Mouse (Mus musculus) intestine, postnatal 0 days (tissue): ENCODE results near the gene Tsga10ip. TPM values are rescaled to one million over a fixed set of nuclear protein-coding genes. Genes with fewer than 3 reads are reported as not detected.

Experiments
- ATAC-seq: fragments of 200-750 bp; cut with Nextera tagmentation; 2 replicates; pipeline ENCODE4 v1.8.0; 2017; ENCODE audit warnings: mild to moderate bottlenecking, moderate TSS enrichment, moderate library complexity
- H3K27ac ChIP-seq: fragments of 300-500 bp; sonication (generic); 2 replicates; pipeline ENCODE4 v1.5.1; 2014; ENCODE audit warnings: mild to moderate bottlenecking, low read depth, low read length, moderate library complexity
- H3K27me3 ChIP-seq: fragments of 300-500 bp; sonication (generic); replicated peaks from 2 replicates; pipeline ENCODE4 v1.6.1; 2014; ENCODE audit warnings: low read length, mixed read lengths; ENCODE audit not compliant: control insufficient read depth, insufficient read depth
- H3K36me3 ChIP-seq: fragments of 300-500 bp; sonication (generic); 2 replicates; pipeline ENCODE4 v1.6.1; 2014; ENCODE audit warnings: mild to moderate bottlenecking, moderate library complexity; ENCODE audit not compliant: control insufficient read depth, insufficient read depth
- H3K4me1 ChIP-seq: fragments of 300-500 bp; sonication (generic); replicated peaks from 2 replicates; pipeline ENCODE4 v1.6.1; 2014; ENCODE audit warnings: antibody characterized with exemption, low read length, mixed read lengths; ENCODE audit not compliant: control insufficient read depth, insufficient read depth
- H3K4me2 ChIP-seq: fragments of 300-500 bp; sonication (generic); replicated peaks from 2 replicates; pipeline ENCODE4 v1.6.1; 2014; ENCODE audit warnings: low read depth, mild to moderate bottlenecking, moderate library complexity
- H3K4me3 ChIP-seq: fragments of 300-500 bp; sonication (generic); 2 replicates; pipeline ENCODE4 v1.5.1; 2014; ENCODE audit warnings: low read depth, low read length
- H3K9ac ChIP-seq: fragments of 300-500 bp; sonication (generic); 2 replicates; pipeline ENCODE4 v1.6.1; 2014; ENCODE audit warnings: mild to moderate bottlenecking, low read depth, low read length
- H3K9me3 ChIP-seq: fragments of 300-500 bp; sonication (generic); 2 replicates; pipeline ENCODE4 v1.6.1; 2016; ENCODE audit warnings: mixed run types; ENCODE audit not compliant: control insufficient read depth
- CTCF ChIP-seq: sonication (generic); IDR thresholded peaks from 2 replicates; pipeline ENCODE4 v1.5.1; 2016; ENCODE audit warnings: low read depth, mild to moderate bottlenecking, control low read depth, antibody characterized with exemption, moderate library complexity
- WGBS: fragments of 180-500 bp; shearing (Covaris S2); extraction: QIAGEN DNeasy Blood & Tissue Kit; methylation state at CpG from one replicate; pipeline ENCODE4 v1.1.7; 2014; 5-methylcytosine and 5-hydroxymethylcytosine counted together
- polyA plus RNA-seq: library from polyadenylated mRNA; unstranded; fragments of >200 nt; fragmentation: Nextera tagmentation; extraction: Ambion mirVana; gene quantifications from 2 replicates; pipeline ENCODE4 v1.2.1, GENCODE M21; 2015

Tsga10ip gene
- polyA plus RNA-seq, 1 experiment from 2014 or later: 0.27 TPM

DNA sequence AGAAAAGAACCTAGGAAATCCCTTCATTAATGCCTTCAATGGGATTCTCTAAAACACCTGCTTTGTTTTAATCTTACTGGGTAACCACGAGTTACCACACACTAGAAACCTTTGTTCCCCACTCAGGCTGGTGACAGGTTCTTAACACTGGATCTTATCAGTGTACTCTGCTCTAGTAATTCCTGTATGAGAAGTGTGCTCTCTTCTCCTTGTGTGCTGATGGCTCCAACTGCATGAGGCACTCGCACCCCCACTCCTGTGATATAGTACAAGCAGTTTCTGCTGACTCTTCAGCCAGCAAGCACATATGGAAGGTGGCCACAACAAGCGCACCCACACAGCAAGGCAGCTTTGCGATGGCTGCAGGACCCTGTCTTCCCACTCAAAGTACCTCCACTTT lies 28.1 kb downstream of the Tsga10ip start:
- H3K9ac ChIP-seq: 0 out of 2 replicates have a peak overlapping the region, but pooled peaks have one; percentile 31
- no peak for TF ChIP-seq CTCF
- H3K4me1 ChIP-seq: no peaks in the 10 kb centered on the region; the same call in 1 of the 2 replicates
- no peak overlapping the region for H3K4me2 ChIP-seq
- H3K36me3 ChIP-seq: peaks cover 44% of the 10 kb centered on the region
- H3K27me3 ChIP-seq: no peaks in the 10 kb centered on the region
- peak; percentile 89 for ATAC-seq
- peak overlapping the region; percentile 95 for H3K27ac ChIP-seq
- WGBS: 51% methylated on average over 4 of the region's 4 CpGs
- H3K9me3 ChIP-seq: no peaks in the 10 kb centered on the region
- no peak overlapping the region for H3K4me3 ChIP-seq

- Histone ChIP-seq H3K36me3 (peaks cover 44% of the 10 kb centered on the region), H3K27me3 (no peaks in the 10 kb centered on the region), H3K9ac (no peak overlapping the region), H3K4me1 (peaks cover 4% of the 10 kb centered on the region; the same call in 1 of the 2 replicates), H3K4me2 (no peak overlapping the region), H3K4me3 (no peak overlapping the region), H3K9me3 (no peaks in the 10 kb centered on the region), H3K27ac (no peak overlapping the region)
- no peak for TF ChIP-seq CTCF
- whole genome bisulfite sequencing: 94% methylated on average over 7 of the region's 7 CpGs
- ATAC-seq: no peak
Observed at GRCm38 (mm10) chr19:5372724-5373123, 29.6 kb downstream of the Tsga10ip start.

GRCm38 (mm10) chr19:5370932-5371331 lies 31.4 kb downstream of the Tsga10ip start:
- Histone ChIP-seq H3K9ac (no peak overlapping the region), H3K4me3 (no peak overlapping the region), H3K27me3 (no peaks in the 10 kb centered on the region), H3K4me1 (peaks cover 4% of the 10 kb centered on the region; the same call in 1 of the 2 replicates), H3K4me2 (no peak overlapping the region), H3K9me3 (no peaks in the 10 kb centered on the region), H3K27ac (no peak overlapping the region), H3K36me3 (peaks cover 43% of the 10 kb centered on the region)
- peak; percentile 66 for TF ChIP-seq CTCF
- WGBS: 88% methylated on average over 3 of the region's 3 CpGs
- ATAC-seq: no peak

DNA sequence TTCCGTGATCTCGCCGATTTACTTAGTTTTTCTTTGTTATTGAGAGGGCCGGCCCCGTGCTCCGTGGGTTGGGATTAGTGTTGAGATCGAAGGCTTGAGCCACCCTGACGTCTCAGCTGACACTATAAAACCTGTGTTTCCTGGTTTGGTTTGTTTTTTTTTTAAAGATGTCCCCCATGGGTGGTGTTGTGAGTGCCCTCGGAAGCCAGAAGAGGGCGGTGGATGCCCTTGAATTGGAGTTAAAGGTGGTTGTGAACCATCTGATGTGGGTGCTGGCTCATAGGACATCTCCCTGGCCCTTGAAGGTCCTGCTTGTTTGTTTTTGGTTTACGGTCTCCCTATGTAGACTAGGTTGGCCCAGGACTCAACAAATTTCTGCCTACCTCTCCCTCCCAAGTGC lies 34.9 kb downstream of the Tsga10ip start:
- Histone ChIP-seq H3K9ac (peak overlapping the region; percentile 84), H3K27me3 (no peaks in the 10 kb centered on the region), H3K27ac (peak overlapping the region; percentile 97), H3K9me3 (no peaks in the 10 kb centered on the region), H3K36me3 (peaks cover 50% of the 10 kb centered on the region), H3K4me3 (peak overlapping the region; percentile 95), H3K4me1 (peaks cover 6% of the 10 kb centered on the region; the same call in 1 of the 2 replicates), H3K4me2 (peak overlapping the region; percentile 89)
- WGBS: 6% methylated on average over 11 of the region's 11 CpGs
- no peak for ATAC-seq
- peak; percentile 67 for TF ChIP-seq CTCF

DNA sequence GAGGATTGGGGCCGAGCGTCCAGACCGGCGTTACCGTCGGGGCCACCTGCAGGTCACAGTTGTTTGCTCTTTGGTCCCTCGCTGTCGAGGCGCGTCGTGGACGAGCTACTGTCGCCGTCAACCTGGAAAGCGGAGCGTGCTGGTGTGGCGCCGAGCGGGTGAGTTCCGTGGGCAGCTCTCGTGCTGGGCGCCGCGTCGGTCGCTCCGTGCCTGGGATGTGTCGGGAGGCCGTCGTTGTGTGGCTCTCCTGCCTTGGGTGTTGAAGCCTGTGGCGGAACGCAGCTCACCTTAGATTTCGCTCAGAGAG lies 35.3 kb downstream of the Tsga10ip start, which contains the start of gene Banf1:
Gene Banf1 (minus strand): TSS at position 116 of the 307 bp plus-strand sequence.
- peak; percentile 2; the same call in 1 of the 2 replicates for ATAC-seq
- H3K36me3 ChIP-seq: peaks cover 46% of the 10 kb centered on the region
- 0% methylated on average over 33 of the region's 33 CpGs for WGBS

GRCm38 (mm10) chr19:5366175-5367052 lies 35.9 kb downstream of the Tsga10ip start, which contains the start of gene Eif1ad:
Eif1ad (plus strand) TSS chr19:5366741.
- Histone ChIP-seq H3K27ac (peak within 1 kb of the TSS; percentile 97), H3K9ac (peak within 1 kb of the TSS; percentile 84), H3K4me2 (peak within 1 kb of the TSS; percentile 89), H3K36me3 (peaks cover 42% of the 10 kb centered on the region), H3K4me3 (peak within 1 kb of the TSS; percentile 95), H3K9me3 (no peaks in the 10 kb centered on the region), H3K27me3 (no peaks in the 10 kb centered on the region), H3K4me1 (peaks cover 6% of the 10 kb centered on the region; the same call in 1 of the 2 replicates)
- peak; percentile 52 for TF ChIP-seq CTCF
- WGBS: under 1% methylated on average over 85 of the region's 92 CpGs
- ATAC-seq: peak; percentile 92

More for the DNA sequence above, 35.3 kb downstream of the Tsga10ip start, which contains the start of gene Banf1:
- H3K27me3 ChIP-seq: no peaks in the 10 kb centered on the region
- H3K9me3 ChIP-seq: no peaks in the 10 kb centered on the region
- H3K9ac ChIP-seq: peak within 1 kb of the TSS; percentile 84
- no peak for TF ChIP-seq CTCF
- peak within 1 kb of the TSS; percentile 89 for H3K4me2 ChIP-seq
- peaks cover 6% of the 10 kb centered on the region; the same call in 1 of the 2 replicates for H3K4me1 ChIP-seq
- H3K27ac ChIP-seq: peak within 1 kb of the TSS; percentile 97
- H3K4me3 ChIP-seq: peak within 1 kb of the TSS; percentile 95
